Mouse (Mus musculus) thymus, postnatal 14 days (tissue): ENCODE results near the gene Pten.
A peak's percentile ranks its signal among the peaks of the same experiment; 100 is the strongest.

ENCODE experiments used
- DNase-seq: peaks from one replicate; pipeline ENCODE4 v3.0.0; 2021

Gene Pten

DNA sequence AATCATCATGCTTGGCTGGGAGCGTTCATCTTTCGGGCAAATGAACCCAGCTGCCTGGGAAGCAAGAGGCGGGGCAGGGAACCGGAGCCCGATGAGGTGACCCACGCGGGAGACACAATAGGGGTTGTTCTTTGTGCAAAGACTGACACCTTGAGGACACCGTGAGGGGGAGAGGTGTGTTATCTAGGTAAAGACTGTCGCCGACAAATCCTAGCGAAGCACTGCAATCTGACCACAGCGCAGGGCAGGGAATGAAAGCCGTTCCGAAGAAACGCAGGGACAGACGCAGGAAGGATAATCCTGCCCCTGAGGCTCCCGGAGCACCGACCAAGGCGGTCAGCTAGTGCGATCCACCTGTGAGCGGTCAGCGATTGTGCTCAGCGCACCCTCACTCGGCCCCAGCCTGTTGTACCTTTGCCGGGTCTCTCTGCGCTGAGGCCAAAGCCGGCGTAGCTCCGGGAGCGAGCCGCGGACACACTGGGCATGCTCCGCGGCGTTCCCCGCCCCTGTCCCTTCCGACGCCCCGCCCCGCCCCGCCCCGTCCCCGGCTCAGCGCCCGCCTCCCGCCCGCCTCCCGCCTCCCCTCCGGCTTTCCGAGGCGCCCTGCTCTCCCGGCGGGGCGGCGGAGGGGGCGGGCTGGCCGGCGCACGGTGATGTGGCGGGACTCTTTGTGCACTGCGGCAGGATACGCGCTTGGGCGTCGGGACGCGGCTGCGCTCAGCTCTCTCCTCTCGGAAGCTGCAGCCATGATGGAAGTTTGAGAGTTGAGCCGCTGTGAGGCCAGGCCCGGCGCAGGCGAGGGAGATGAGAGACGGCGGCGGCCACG lies at the start of gene Pten:
TSS of gene Pten (plus strand) at position 598 of the 826 bp plus-strand sequence.
- DNase-seq: peak; percentile 98

GRCm38 (mm10) chr19:32708996-32709395 lies 48.3 kb upstream of the Pten start:
- DNase-seq: no peak

- DNase-seq: peak; percentile 40
Observed at GRCm38 (mm10) chr19:32710288-32710687, 47.0 kb upstream of the Pten start.

GRCm38 (mm10) chr19:32711761-32712541 lies 45.3 kb upstream of the Pten start:
- peak; percentile 95 for DNase-seq

- peak; percentile 88 for DNase-seq
Observed at GRCm38 (mm10) chr19:32712588-32713042, 44.7 kb upstream of the Pten start.

DNA sequence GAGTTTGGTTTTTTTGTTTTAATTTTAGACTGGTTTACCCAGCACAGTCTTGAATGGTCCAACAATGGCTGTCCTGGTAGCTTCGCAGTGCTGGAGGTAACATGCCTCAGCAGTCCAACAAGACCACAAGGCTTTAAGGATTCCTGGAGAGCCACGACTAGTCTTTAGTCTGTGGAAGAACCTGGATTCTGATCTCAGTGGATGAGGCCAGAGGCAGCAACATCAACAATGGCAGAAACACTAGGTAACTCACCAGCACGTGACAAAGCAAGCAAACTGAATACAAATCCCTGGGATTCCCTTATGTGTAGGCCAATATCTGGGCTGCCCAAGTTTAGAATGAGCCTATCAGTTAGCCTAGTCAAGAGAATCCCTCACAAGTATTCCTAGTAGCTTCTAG lies 43.8 kb upstream of the Pten start:
- no peak for DNase-seq

- DNase-seq: peak; percentile 76
Observed at GRCm38 (mm10) chr19:32715201-32715600, 42.1 kb upstream of the Pten start.

DNA sequence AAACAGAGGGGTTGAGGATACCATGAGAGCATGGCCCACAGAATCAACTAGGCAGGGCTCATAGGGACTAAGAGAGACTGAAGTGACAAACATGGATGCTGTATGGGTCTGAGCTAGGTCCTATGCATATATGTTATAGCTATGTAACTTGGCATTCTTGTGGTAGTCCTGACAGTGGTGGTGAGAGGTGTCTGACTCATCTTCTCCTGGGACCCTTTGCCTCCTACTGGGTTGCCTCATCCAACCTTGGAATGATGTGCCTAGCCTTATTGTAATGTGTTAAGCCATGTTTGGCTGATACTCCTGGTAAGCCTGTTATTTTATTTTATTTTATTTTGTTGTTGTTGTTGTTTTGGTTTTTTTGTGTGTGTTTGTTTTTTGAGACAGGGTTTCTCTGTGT lies 41.6 kb upstream of the Pten start:
- DNase-seq: no peak

- no peak for DNase-seq
Observed at GRCm38 (mm10) chr19:32717590-32717989, 39.7 kb upstream of the Pten start.

DNA sequence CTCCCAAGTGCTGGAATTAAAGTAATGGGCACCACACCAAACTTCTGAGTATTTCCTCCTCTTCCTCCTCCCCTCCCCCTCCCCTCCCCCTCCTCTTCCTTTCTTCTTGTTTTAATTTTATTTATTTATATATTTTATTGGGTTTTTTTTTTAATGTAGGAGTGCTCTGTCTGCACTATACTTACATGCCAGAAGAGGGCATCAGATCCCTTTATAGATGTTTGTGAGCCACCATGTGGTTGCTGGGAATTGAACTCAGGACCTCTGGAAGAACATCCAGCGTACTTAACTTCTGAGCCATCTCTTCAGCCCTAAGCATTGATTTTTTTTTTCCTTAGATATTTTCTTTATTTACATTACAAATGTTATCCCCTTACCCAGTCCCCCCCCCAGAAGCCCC lies 37.0 kb upstream of the Pten start:
- DNase-seq: no peak

GRCm38 (mm10) chr19:32723817-32724216 lies 33.5 kb upstream of the Pten start:
- DNase-seq: no peak

DNA sequence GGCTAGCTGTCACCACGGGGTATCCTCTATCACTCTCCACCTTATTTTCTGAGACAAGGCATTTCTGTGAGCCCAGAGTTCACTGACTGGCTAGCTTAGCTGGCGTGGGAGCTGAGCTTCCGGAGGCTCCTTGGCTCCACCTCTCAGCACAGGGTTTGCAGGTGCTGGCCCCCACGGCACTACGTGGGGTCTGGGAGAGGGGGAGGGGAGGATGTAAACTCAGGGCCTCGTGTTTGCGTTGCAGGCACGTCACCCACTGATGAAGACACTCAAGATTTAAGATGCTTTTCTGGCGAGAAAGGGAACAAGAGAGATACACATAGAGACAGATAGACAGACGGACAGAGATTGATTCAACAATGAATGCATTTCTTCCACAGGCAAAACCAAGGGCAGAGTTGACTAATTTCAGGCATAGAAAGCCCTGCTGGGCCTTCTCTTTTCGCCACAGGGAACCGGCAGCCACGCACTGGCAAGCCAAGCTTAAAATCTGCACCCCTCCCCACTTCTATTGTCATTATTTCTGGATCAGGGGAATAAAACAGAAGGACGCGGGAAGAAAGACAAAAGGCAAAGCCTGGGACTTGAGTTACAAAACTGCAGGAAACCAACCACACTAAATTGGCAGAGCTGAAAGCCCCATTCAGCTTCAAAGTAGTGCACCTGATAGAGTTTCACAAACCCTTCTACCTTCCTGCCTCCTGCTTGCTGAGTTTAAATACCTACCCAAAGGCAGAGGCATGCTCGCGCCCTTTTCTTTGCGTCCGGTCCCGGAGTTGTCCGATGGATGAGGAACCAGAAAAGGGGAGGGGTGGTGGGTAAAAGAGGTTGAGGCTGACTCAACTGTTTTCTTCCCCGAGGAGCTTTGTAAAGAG lies 30.6 kb upstream of the Pten start:
- DNase-seq: peak; percentile 89

- DNase-seq: no peak
Observed at GRCm38 (mm10) chr19:32729785-32730184, 27.5 kb upstream of the Pten start.

DNA sequence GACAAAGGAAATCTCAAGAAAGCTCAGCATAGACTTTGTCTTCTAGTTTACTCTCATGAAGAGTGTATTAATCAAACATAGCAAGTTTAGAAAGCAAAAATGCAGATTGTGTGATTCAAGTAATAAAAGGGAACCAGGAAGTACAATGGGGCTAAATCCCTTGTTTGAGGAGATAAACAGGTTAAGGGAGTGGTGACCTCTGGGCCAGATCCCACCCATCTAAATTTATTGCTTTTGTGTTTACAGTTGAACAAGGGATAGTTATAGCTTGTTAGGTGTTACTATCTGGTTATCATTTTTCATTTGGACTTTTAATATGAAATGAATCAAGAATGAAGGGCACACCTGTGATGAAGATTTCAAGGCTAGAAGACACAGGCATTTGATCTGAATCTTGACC lies 24.4 kb upstream of the Pten start:
- DNase-seq: no peak

GRCm38 (mm10) chr19:32737844-32738243 lies 19.5 kb upstream of the Pten start:
- no peak for DNase-seq

DNA sequence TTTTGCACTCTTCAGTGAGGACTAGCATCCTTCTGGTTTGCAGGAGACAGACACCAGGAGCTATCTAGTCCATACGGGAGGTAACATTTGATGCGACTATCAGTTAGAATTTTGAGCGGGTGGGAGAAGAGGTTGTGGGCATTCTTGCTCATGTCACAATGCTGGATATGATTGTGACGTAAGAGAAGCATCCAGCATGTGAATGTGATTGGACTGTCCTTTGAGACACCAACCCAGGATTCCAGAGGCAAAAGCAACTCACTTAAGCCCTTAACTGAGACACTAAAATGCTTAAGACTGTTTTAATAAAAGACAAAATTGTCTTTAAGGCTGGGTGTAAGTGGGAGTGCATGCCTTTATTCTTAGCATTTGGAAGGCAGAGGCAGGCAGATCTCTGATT lies 17.6 kb upstream of the Pten start, which contains the start of gene Atad1:
TSS of gene Atad1 (minus strand) at position 101 of the 400 bp plus-strand sequence.
- no peak for DNase-seq

- peak; percentile 79 for DNase-seq
Observed at GRCm38 (mm10) chr19:32740641-32741345, 16.5 kb upstream of the Pten start.

GRCm38 (mm10) chr19:32749425-32749824 lies 7.9 kb upstream of the Pten start:
- DNase-seq: peak; percentile 83

- DNase-seq: peak; percentile 1
Observed at GRCm38 (mm10) chr19:32752357-32752756, 4.9 kb upstream of the Pten start.

- DNase-seq: no peak
Observed at GRCm38 (mm10) chr19:32753386-32753785, 3.9 kb upstream of the Pten start.

GRCm38 (mm10) chr19:32754188-32755000 lies 2.9 kb upstream of the Pten start:
- peak; percentile 79 for DNase-seq
